Mouse (Mus musculus) kidney, adult 2 months (tissue): ENCODE measurements around the gene Syne2.

Experiments
- CTCF ChIP-seq: fragments of 200-500 bp; conservative IDR thresholded peaks from 2 replicates; pipeline ENCODE4 v1.5.1; 2011; ENCODE audit warnings: low read depth, mild to moderate bottlenecking, control low read depth, low read length, moderate library complexity, mixed read lengths; ENCODE audit not compliant: insufficient read depth, insufficient read length
- POLR2A ChIP-seq: fragments of 200-500 bp; IDR thresholded peaks from one replicate; pipeline ENCODE4 v1.6.1; 2011; ENCODE audit warnings: low read depth, low read length, control low read depth

- no peak for TF ChIP-seq POLR2A
- no peak for TF ChIP-seq CTCF
These were observed 37.7 kb downstream of the Syne2 start for GRCm38 (mm10) chr12:75855621-75856020.
